Mouse (Mus musculus) brain, embryonic 14.5 days (tissue): ENCODE measurements around the gene Lrrc26.

ENCODE experiments used
- CTCF ChIP-seq: fragments of 200-500 bp; IDR thresholded peaks from 2 replicates; pipeline ENCODE4 v1.5.1; 2012; ENCODE audit warnings: inconsistent platforms, mild to moderate bottlenecking, moderate library complexity, borderline replicate concordance; ENCODE audit not compliant: insufficient read depth, insufficient read length; ENCODE audit errors: extremely low read depth
- POLR2A ChIP-seq: fragments of 200-500 bp; IDR thresholded peaks from 2 replicates; pipeline ENCODE4 v1.6.1; 2012; ENCODE audit warnings: mild to moderate bottlenecking, inconsistent platforms, borderline replicate concordance; ENCODE audit not compliant: poor library complexity, insufficient read depth, insufficient read length, severe bottlenecking; ENCODE audit errors: extremely low read depth

GRCm38 (mm10) chr2:25263623-25264285 is 26.0 kb upstream of the Lrrc26 start:
- TF ChIP-seq CTCF, result no peak
- no peak for TF ChIP-seq POLR2A
